Mouse (Mus musculus): ENCODE measurements around the gene Smarcd2.

Gene Smarcd2

DNA sequence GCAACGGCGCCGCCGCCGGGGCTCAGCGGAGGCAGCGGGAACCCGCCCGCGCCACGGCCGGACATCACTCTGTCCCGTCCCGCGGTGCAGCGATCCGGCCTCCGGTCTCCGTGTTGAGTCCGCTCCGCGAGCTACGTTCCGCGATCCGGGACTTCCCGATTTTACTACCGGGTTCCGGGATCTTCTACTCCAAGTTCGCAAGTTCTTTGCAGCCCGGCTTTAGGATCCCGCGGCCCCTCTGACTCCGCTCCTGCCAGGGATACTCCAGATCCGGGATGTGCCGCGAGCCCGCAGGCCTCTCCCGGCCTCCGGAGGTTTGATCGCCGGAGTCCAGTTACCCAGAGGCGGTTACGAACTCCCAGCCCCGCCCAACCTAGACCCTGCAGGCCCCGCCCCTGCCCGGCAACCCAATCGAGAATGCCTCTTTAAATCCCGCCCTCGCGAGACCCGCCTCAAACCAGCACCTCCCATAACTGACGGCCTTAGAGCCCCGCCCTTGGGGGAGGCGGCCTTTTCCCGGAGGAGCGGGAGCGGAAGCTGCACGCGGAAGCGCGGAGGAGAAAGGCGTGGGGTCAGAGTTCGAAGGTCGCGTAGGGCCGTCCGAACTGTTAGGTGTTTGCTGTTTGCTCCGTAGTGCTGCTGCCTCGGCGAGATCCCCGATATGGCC lies at the start of gene Smarcd2:
Gene Smarcd2 (minus strand): TSS at position 329 of the 667 bp plus-strand sequence.
- DNase-seq: peak; percentile 98 to 99

DNA sequence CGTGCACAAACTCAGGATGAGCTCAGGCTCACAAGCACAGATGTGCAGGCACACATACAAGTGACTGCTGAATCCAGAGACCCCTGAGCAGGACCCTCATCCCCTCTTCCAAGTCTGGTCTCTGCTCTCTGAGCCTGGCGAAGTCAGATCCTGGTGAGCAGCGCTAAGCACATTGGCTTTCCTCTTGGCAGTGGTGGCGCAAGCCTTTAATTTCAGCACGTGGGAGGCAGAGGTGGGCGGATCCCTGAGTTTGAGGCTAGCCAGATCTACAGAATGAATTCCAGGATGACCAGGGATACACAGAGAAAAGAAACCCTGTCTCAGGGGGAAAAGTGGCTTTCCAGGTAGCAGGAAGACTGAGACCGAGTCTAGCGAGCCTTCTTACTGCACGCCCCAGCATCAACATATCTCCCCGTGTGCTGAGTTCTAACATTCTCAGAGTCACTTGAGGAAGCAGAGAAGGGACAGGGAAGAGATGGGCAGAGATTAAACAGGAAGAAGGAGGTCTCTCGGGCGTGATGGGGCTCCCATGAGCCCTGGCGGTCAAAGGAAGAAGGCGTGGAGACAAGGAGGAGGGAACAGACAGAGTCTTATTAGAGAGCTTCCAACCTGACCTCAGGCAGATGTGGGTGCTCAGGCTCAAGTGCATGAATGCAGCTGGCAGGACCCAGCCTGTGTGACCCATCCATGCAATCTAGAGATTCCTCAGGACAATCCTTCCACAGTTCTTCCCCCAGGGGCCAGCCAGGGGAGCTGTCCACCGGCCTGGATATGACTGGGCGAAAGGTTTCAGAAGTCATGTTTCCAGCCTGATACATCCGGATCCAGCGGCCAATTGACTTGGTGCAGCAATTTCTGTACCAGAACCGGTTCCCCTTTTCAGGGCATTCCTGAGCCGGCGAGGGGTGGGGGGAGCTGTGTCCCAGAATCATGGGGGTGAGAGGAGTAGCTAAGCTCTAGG lies 45.9 kb upstream of the Smarcd2 start:
- peak; percentile 51 to 63 for DNase-seq

DNA sequence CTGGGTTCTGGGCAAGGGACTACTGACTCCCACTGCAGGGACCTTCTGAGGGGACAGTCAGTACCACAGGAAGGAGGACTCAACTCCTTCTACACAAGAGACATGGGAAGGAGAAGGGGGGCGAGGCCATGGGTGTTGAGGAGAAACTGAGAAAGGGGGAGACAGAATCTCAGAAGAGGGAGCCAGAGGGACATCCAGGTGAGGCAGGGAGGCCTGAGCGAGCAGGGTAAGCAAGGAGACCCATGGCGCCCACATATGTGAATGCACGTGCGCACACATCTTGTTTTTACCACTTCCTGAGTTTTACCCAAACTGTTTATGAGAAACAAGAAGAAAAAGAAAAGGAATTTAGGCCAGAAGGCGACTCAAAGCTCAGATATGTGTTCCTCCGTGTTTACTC lies 45.0 kb upstream of the Smarcd2 start:
- no peak for DNase-seq

DNA sequence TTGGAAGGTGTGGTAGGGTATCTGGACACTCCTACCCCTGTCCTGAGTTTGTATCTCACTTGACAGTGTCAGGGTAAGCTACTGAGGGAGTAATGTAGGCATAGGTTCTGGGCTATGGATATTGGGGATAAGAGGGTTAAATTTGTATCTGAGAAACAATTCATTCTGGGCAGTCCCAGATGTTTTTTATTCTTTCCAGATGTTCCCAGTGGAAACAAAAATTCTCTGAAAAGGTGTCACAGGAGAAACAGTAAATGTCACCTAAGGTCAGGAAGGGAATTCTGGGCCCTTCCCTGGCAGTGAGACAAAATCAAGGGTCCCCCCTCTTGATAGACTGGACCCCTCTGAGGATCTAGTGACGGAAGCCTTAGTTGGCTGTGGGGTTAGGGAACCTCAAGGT lies 43.6 kb upstream of the Smarcd2 start:
- DNase-seq: no peak

DNA sequence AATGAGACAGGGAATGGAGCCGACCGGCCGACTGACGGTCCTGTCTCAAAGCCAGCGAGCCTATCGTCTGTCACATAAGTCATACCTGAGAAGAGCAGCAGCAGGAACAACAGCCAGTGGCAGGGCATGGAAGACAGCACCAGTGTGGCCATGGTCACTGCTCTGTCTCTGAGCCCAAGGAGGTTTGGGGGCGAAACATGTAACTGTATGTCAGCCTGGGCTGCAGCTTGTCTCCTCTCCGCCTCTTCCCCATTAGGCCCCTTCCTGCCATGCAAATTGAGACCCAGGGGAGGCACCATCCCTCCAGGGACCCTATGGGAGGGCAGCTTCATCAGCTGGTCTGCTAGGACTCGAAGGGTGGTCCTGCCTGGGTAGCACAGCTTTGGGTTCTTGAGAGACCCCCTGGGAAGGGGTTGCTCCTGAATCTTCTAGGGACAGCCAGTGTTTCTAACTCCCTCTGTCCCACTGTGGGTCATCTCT lies 41.6 kb upstream of the Smarcd2 start, which contains the start of gene Cd79b:
Gene Cd79b (minus strand): TSS at position 430 of the 480 bp plus-strand sequence.
- peak; percentile 75 to 84 for DNase-seq

DNA sequence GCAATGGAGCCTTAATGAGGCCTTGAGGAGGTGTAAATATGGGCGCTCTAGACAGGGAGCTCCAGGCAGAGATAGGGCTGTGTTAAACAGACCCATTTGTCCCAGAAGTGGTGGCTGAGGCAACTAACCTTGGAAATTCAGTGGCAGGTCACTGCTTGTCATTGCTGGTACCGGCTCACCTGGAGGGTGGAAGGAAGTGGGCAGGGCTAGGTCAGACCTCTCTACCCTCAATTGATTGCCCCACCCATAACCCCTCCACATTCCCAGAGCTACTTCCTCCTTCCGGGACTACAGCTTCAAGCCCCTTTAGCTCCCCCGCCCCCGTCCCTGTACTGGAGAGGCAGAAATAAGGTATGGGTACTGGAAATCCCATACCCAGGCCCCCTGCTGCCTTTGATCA lies 40.8 kb upstream of the Smarcd2 start:
- DNase-seq: peak; percentile 56 to 68

DNA sequence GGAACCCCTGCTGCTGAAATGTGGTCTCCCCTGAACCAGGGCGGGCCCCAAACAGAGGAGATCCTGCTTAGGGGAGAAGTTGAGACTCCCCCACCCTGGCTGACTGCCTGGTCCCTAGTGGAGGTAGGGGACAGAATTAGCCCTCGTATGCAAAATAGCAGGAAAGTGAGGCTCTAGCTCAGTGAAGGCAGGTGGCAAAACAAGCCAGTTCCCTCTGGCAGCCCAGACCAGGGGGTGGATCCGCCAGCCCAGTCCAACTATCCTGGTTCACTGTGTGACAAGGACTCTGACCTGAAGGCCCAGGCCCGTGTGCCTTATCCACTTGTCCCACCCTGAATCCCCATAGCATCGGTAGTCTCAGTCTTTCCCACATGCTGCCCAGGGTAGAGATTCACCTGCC lies 37.4 kb upstream of the Smarcd2 start:
- DNase-seq: peak; percentile 74 to 76

DNA sequence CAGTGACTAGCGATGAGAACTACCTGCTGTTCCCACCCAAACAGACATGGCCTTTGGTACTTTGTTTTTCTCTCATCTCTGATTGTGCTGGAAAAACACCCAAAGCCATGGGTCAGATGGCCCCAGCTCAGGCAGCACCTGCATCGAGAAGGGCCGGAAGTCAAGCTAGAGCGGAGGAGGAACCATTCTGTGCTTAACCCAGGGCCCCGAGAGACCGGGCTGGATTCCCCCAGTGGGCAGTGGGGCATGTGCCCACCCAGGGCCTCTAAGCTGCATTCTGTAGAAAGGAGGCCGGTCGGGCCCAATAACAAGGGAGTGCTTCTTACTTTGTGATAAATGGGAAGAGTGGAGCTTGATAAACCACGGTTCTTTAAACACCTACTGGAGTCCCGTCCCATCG lies 35.4 kb upstream of the Smarcd2 start:
- peak; percentile 74 to 87 for DNase-seq

DNA sequence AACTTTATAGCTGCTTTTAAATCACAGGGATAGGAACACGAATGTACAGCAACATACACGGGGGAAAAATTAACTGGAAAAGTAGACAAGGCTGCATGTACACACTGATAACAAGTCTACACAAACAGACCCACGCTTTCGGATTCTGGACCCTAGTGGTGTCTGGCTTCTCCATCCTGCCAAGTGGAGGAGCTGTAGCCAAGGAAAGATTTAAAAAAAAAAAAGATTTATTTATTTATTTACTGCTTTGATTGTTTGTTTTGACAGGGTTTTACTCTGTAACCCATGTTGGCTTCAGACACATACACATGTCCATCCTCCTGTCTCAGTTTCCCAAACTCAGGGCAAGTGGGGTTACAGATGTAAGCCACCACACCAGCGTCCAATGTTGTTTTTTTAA lies 34.7 kb upstream of the Smarcd2 start:
- DNase-seq: no peak

DNA sequence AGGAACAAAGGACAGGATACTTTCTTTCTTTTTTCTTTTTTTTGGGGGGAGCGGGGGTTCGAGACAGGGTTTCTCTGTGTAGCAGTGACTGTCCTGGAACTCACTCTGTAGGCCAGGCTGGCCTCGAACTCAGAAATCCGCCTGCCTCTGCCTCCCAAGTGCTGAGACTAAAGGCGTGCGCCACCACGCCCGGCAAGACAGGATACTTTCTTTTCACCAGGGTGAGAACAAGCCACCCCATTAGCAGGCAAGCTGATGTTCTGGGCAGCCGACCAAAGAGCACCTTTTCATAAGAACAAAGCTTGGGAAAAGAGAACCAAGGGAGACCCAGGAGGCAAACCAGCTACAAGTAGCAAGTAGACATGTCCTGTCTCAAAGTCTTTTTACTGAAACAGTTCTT lies 34.0 kb upstream of the Smarcd2 start:
- peak in 1 of 2 experiments; percentile 16 for DNase-seq

DNA sequence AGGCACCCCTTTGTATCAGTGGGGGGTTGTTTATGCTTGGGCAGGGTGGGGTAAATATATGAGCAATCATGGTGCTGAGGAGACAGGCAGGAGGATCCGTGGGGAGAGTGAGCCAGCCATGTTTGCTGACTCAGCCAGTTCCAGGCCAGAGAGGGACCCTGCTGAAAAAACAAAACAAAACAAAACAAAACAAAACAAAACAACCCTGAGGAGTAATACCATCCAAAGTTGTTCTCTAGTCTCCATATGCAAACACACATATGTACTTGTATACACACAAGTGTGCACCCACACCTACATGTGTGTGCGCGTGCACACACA lies 33.3 kb upstream of the Smarcd2 start:
- no peak for DNase-seq

DNA sequence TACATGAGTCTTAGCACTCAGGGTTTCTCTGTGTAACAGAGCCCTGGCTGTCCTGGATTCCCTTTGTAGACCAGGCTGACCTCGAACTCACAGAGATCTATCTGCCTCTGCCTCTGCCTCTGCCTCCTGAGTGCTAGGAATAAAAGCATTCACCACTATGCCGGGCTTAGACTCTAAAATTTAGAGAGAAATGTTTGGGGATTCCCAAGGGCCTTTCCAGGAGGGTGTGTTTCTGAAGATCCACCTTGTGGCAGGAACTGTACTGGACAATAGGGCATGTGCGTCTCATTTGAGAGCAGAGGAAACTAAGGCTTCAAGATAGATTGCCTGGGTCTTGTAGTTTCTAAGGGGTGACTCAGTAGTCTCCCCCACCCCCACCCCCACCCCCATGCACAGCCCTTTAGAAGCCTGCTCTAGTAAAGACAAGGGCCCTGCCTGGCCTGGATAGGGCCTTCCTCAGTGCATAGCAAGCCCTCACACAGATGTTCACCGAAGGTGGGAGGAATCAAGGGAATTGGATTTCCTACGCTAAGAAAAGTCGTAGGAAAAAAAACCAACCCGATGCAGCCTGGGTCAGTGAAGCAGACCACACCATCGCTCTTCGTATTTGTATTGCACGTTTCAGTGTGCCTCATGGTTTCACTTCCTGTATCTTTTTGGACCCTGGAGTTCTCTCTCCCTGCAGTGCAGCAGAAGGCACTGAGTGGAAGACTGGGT lies 32.7 kb upstream of the Smarcd2 start:
- DNase-seq: peak; percentile 40 to 51

DNA sequence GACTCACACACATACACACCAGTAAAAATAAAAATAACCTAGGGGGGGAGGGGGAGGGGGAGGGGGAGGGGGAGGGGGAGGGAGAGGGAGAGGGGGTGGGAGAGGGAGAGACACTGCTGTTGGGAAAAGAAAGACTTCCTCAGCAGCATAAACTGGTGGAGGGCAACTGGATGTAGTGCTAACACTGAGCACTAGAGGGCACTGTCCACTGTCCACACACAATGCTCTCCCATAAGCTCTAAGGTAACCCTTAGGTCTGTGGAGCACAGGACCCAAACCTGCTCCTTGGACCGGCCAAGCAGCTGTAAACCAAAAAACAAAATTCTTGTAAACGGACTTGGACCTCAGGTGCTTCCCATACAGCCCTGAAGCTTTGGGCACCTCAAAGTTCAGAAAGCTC lies 29.9 kb upstream of the Smarcd2 start:
- peak; percentile 57 to 77 for DNase-seq

DNA sequence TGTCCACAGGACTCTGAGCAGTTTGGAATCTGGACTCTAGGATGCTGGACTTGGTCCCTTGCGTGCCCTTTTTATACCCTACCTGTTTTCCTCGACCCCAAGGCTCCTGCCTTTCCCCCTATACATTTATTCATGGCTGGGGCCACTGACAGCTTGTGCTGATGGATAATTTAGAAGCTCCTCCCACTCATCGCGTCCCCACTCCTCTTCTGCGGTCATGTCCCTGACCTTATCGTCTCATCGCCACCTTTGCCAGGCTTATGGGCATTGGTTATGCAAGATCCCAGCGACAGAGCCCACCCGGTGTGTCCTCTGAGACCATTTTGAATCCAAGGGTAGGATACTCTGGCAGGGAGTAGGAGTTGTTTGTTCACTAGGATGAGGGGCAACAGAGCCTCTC lies 29.0 kb upstream of the Smarcd2 start, which contains the start of gene Gh:
Gene Gh (minus strand): TSS at position 101 of the 400 bp plus-strand sequence.
- no peak for DNase-seq

DNA sequence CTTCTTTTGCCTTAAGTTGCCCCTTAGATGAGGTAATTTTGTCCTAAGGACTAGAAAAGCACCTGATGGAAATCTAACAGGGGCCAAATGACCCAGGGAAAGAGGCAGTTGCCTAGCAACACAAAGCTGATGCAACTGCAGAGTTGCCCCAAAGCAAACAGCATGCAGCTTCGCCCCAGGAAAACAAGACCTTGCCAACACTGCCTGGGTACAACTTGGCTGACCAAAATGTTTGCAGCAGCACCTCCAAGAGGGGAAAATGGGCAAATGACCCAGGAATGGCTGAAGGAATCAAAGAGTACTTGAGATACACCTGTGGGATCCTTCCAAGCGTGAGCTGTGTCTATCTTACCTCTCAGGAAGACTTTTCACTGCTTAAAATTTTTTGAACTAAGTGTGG lies 19.1 kb upstream of the Smarcd2 start:
- no peak for DNase-seq

DNA sequence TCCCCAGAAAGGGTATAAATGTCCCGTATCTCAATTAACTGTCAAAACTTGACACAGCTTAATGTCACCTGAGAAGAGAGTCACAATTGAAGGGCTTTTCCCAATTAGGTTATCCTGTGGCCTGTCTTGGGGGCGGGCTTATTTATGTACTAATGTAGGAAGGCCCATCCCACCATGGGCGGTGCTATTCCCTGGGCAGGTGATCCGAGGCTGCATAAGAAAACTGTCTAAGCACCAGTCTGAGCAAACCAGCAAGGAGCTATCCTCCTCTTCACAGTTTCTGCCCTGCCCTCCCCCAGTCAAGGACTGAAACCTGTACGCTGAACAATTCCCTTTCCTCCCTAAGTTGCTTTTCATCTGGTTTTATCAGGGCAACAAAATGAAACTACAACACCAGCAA lies 17.6 kb upstream of the Smarcd2 start:
- no peak for DNase-seq

DNA sequence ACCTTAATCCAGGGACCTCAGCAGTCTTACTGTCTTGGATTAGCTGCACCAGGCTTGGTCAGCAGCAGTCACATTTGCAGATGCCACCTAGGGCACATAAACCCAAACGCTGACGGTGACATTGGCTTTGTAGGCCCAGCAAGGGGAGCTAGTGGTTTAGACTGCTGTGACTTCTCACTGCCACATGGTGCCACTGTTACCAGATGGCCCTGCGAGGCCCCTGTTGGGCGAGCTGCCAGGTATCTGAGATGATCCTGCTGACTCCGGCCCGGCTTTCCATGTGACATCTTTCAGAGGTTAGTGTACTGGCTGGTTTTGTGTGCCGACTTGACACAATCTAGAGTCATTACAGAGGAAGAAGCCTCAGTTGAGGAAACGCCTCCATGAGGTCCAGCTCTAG lies 16.6 kb upstream of the Smarcd2 start:
- DNase-seq: no peak

DNA sequence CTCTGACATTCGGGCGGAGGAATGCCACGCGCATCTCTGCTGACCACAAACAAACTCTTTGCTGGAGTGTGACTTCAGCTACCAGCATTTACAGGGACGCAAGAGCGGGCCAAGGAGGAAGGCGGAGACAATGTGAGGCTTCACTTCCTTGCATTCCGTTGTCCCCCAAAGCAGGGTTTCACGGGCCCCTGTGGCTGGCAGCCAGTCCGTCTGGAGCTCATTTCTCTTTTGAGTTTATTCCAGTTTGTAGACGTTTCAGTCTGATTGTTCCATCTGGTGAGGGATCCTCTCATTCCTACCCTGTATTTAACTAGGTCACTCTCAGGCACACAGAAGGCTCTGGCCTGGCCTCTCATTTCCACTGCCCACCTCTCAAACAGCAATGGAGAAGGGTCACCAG lies 14.2 kb upstream of the Smarcd2 start:
- no peak for DNase-seq

DNA sequence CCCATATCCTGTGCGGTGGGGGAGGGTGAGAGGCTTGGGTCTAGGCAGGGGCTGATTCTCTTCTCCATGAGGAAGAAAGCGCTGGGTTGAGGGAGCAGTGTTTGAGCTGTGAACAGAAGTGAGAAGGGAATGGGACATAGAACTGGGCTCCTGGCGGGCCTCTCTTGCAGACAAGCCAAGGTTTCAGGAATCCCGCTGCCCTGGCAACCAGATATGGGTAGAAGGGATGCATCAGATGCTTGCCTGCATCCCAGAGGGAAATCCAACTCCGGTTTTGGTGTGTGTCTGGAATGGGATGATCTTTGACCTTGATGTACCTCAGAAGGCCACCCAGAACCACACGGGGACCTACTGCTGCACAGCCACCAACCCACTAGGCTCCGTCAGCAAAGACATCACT lies 13.4 kb upstream of the Smarcd2 start:
- no peak for DNase-seq

DNA sequence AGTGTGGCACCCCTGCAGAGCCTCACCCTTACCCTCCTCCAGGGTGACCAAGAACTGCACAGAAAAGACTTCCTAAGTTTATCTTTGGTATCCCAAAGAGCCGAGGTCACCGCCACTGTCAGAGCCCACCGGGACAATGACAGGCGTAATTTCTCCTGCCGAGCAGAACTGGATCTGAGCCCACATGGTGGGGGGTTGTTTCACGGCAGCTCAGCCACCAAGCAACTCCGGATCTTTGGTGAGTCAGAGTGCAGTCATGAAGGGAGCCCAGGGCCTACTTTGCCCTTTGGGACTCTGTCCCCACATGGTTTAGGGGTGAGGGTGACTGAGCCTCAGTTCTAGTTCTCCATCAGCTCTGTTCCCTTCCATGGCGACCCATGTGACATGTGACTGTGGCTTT lies 11.4 kb upstream of the Smarcd2 start:
- DNase-seq: no peak

DNA sequence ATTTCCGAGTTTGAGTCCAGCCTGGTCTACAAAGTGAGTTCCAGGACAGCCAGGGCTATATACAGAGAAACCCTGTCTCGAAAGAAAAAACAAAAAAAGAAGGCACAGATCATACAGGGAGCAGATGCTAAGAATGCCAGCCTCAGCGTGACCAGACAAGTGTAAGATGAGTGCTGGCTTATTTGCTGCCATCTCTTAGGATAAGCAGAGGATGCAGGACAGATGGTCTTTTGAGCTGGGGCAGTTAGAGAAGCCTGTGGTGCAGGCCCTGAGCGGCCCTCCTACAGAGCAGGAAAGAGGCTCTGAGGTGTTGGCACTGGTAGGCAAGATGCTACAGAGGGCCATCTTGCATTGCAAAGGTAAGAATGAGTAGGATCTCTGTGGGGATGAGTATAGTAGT lies 10.6 kb upstream of the Smarcd2 start:
- no peak for DNase-seq

DNA sequence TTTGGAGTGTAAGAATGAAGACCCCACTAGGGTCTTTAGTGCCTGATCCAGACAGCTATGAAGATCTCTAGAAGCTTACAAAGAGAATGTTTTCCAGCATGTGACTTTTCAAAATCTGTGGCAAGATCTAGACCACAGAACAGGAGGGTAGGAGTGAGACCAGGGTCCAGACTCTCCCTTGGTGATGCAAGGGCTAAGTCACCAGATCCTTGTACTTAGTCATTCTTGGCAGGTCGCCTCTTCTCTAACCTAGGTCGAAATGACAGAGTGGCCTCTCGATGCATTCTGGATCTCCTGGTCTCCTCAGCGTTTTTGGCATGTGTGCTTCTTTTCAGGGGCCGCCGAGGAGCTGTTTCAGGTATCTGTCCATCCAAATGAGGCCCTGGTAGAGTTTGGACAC lies 9.7 kb upstream of the Smarcd2 start:
- DNase-seq: no peak

DNA sequence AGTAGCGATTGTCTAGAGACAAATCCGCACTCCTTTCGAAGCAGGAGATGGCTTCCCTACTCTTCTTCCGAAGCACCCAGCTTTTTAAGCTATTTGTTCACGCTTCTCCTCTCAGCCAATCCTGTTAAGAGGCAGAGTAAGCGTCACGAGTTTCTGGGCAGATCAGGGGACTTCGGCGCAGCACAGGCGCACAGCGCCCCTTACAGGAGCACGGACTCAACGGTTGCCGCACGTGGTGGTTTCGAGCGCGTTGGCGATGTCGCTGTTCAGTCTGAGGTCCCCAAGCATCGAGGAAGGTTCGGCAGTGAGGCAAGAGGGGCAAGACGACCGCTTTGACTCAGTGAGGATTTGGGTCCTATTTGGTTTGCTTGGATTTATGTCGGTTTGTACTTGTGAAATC lies 3.7 kb upstream of the Smarcd2 start, which contains the start of gene Tcam1:
Gene Tcam1 (plus strand): TSS at position 219 of the 400 bp plus-strand sequence.
- peak; percentile 84 to 95 for DNase-seq
